Mouse (Mus musculus) neural tube, embryonic 14.5 days (tissue): ENCODE results near the gene Ddah2. TPM values are rescaled to one million over a fixed set of nuclear protein-coding genes. Genes with fewer than 3 reads are reported as not detected.

Source experiments
- ATAC-seq: fragments of 200-750 bp; cut with Nextera tagmentation; 2 replicates; pipeline ENCODE4 v1.8.0; 2017; ENCODE audit warnings: low read depth, mild to moderate bottlenecking, moderate TSS enrichment, moderate library complexity
- H3K27ac ChIP-seq: fragments of 300-500 bp; sonication (generic); 2 replicates; pipeline ENCODE4 v1.5.1; 2014; ENCODE audit warnings: low read depth, mild to moderate bottlenecking, control low read depth, low read length, moderate library complexity, mixed read lengths
- H3K27me3 ChIP-seq: fragments of 300-500 bp; sonication (generic); 2 replicates; pipeline ENCODE4 v1.6.1; 2014; ENCODE audit warnings: low read length; ENCODE audit not compliant: control insufficient read depth, insufficient read depth
- H3K36me3 ChIP-seq: fragments of 300-500 bp; sonication (generic); 2 replicates; pipeline ENCODE4 v1.6.1; 2014; ENCODE audit warnings: low read length, mixed read lengths; ENCODE audit not compliant: control insufficient read depth, insufficient read depth
- H3K4me1 ChIP-seq: fragments of 300-500 bp; sonication (generic); 2 replicates; pipeline ENCODE4 v1.6.1; 2014; ENCODE audit warnings: low read length; ENCODE audit not compliant: control insufficient read depth, insufficient read depth
- H3K4me2 ChIP-seq: fragments of 300-500 bp; sonication (generic); 2 replicates; pipeline ENCODE4 v1.6.1; 2014; ENCODE audit warnings: mild to moderate bottlenecking, low read depth, low read length, control low read depth
- H3K4me3 ChIP-seq: fragments of 300-500 bp; sonication (generic); 2 replicates; pipeline ENCODE4 v1.5.1; 2014; ENCODE audit warnings: low read depth, low read length, control low read depth, mixed read lengths
- H3K9ac ChIP-seq: fragments of 300-500 bp; sonication (generic); replicated peaks from 2 replicates; pipeline ENCODE4 v1.6.1; 2014; ENCODE audit warnings: low read depth, mild to moderate bottlenecking, control low read depth, low read length, mixed read lengths
- H3K9me3 ChIP-seq: fragments of 300-500 bp; sonication (generic); 2 replicates; pipeline ENCODE4 v1.6.1; 2016; ENCODE audit warnings: low read length; ENCODE audit not compliant: control insufficient read depth
- WGBS: fragments of 180-500 bp; shearing (Covaris S2); extraction: QIAGEN DNeasy Blood & Tissue Kit; methylation state at CpG from one replicate; pipeline ENCODE4 v1.1.7; 2014; 5-methylcytosine and 5-hydroxymethylcytosine counted together
- polyA plus RNA-seq: library from polyadenylated mRNA; unstranded; fragments of >200 nt; fragmentation: Nextera tagmentation; extraction: Ambion mirVana; gene quantifications from 2 replicates; pipeline ENCODE4 v1.2.1, GENCODE M21; 2014

Gene Ddah2
- polyA plus RNA-seq = 269 and 303 TPM in 2 replicates

DNA sequence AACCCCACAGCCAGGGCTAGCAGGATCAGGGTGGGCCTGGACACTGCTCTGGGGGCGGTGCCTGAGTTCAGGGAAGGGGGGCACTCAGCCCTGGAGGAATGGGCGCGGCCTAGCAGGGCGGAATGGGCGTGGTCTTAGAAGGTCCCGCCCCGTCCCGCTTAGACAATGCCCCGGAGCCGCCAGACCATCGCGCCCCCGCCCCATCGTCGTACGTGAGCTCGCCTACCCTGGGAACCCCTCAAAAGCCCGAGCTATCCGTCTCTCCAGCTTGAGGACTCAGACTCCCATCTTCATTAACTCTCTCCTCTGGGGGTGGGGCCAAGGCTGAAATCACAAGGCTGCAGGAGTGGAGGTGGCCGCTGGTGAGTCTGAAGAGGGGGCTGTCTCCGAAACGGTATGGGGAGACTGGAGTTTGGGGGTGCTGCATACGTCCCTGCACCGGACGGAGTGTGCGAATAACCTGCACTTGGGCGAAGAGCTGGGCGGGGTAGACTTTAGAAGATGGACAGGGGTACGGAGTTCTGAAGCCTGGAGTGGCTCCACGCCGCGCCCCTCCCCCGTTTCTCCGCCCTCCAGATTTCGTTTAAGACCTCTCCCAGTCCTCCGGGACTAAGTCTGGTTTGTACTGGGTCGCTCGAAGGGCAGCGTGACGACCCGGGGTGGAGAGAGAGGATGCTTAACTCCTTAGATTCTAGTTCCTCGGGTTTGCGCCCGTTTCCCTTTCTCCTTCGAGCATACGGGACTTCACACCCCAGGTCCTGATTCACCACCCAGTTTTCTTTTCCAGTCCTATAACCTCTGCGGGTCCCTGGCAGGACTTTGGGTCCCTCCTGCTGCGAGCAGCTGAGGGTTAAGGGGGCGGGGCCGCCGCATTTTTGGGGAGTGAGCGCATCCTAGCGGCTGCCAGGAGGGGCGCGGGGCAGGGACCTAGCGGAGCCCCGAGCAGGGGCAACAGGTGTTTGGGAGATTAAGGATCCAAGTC is at the start of gene Ddah2:
Gene Ddah2, plus strand, starts transcription at position 125 of the 982 bp plus-strand sequence.
- Histone ChIP-seq H3K9me3 (no peaks in the 10 kb centered on the region), H3K27me3 (no peaks in the 10 kb centered on the region), H3K4me2 (peak within 1 kb of the TSS; percentile 84), H3K27ac (peak within 1 kb of the TSS; percentile 82), H3K4me3 (peak within 1 kb of the TSS; percentile 77), H3K4me1 (peaks cover 13% of the 10 kb centered on the region), H3K9ac (peak within 1 kb of the TSS; percentile 85), H3K36me3 (peaks cover 9% of the 10 kb centered on the region)
- peak; percentile 90 for ATAC-seq
- under 1% methylated on average over 53 of the region's 57 CpGs for WGBS

DNA sequence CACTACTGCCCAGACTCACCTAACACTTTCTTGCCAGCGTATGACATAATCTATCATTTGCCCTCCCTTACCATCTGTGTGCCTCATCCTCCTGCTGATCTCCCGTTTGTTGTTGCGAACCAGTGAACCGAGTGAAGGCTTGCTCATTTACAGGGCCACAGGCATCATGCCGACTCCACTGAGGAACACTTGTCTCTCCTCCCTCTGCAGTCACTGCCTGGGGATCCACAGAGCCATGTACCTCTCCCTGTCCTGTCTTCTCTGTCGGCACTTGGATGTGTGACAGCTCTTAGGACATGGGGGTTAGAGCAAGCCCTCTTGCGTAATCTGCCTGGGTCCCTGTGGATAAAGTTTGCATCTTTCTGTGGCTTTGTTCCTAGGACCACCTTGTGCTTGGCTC is 49.2 kb upstream of the Ddah2 start:
- H3K27ac ChIP-seq = no peak overlapping the region
- WGBS = 86% methylated on average over 7 of the region's 7 CpGs

GRCm38 (mm10) chr17:35011440-35011839 is 47.4 kb upstream of the Ddah2 start:
- peaks cover 71% of the 10 kb centered on the region for H3K36me3 ChIP-seq
- WGBS = 95% methylated on average over 8 of the region's 8 CpGs
- H3K4me1 ChIP-seq = no peaks in the 10 kb centered on the region
- H3K4me3 ChIP-seq = no peak overlapping the region
- no peaks in the 10 kb centered on the region for H3K27me3 ChIP-seq
- ATAC-seq = no peak
- no peak overlapping the region for H3K27ac ChIP-seq
- H3K9ac ChIP-seq = no peak overlapping the region
- H3K9me3 ChIP-seq = no peaks in the 10 kb centered on the region
- no peak overlapping the region for H3K4me2 ChIP-seq

More for the DNA sequence above, 49.2 kb upstream of the Ddah2 start:
- H3K4me3 ChIP-seq = no peak overlapping the region
- no peak for ATAC-seq
- H3K4me1 ChIP-seq = no peaks in the 10 kb centered on the region
- no peak overlapping the region for H3K9ac ChIP-seq
- H3K4me2 ChIP-seq = no peak overlapping the region
- H3K27me3 ChIP-seq = no peaks in the 10 kb centered on the region
- no peaks in the 10 kb centered on the region for H3K9me3 ChIP-seq
- peaks cover 67% of the 10 kb centered on the region for H3K36me3 ChIP-seq

GRCm38 (mm10) chr17:35012430-35012829 is 46.4 kb upstream of the Ddah2 start:
- no peak overlapping the region for H3K4me3 ChIP-seq
- H3K4me2 ChIP-seq = no peak overlapping the region
- 88% methylated on average over 13 of the region's 13 CpGs for WGBS
- H3K36me3 ChIP-seq = peaks cover 70% of the 10 kb centered on the region
- no peak for ATAC-seq
- H3K27me3 ChIP-seq = no peaks in the 10 kb centered on the region
- H3K4me1 ChIP-seq = no peaks in the 10 kb centered on the region
- no peak overlapping the region for H3K27ac ChIP-seq
- no peak overlapping the region for H3K9ac ChIP-seq
- H3K9me3 ChIP-seq = no peaks in the 10 kb centered on the region

GRCm38 (mm10) chr17:35013221-35013620 is 45.6 kb upstream of the Ddah2 start:
- no peak overlapping the region for H3K27ac ChIP-seq
- H3K4me2 ChIP-seq = no peak overlapping the region
- no peak overlapping the region for H3K4me3 ChIP-seq
- 96% methylated on average over 6 of the region's 6 CpGs for WGBS
- no peak overlapping the region for H3K9ac ChIP-seq
- H3K36me3 ChIP-seq = peaks cover 65% of the 10 kb centered on the region
- no peaks in the 10 kb centered on the region for H3K27me3 ChIP-seq
- no peaks in the 10 kb centered on the region for H3K4me1 ChIP-seq
- no peak for ATAC-seq
- H3K9me3 ChIP-seq = no peaks in the 10 kb centered on the region

- H3K9ac ChIP-seq = no peak overlapping the region
- peaks cover 60% of the 10 kb centered on the region for H3K36me3 ChIP-seq
- 95% methylated on average over 16 of the region's 16 CpGs for WGBS
- H3K27ac ChIP-seq = no peak overlapping the region
- H3K4me3 ChIP-seq = no peak overlapping the region
- no peak for ATAC-seq
- H3K4me1 ChIP-seq = no peaks in the 10 kb centered on the region
- no peak overlapping the region for H3K4me2 ChIP-seq
- H3K9me3 ChIP-seq = no peaks in the 10 kb centered on the region
- no peaks in the 10 kb centered on the region for H3K27me3 ChIP-seq
Measured at GRCm38 (mm10) chr17:35015296-35015695, 43.5 kb upstream of the Ddah2 start.

GRCm38 (mm10) chr17:35016376-35016775 is 42.5 kb upstream of the Ddah2 start, which contains the start of gene Vwa7:
TSS of gene Vwa7 (plus strand) at chr17:35016579.
- Histone ChIP-seq H3K9ac (no peak within 1 kb of the TSS), H3K27me3 (no peaks in the 10 kb centered on the region), H3K36me3 (peaks cover 49% of the 10 kb centered on the region), H3K4me3 (no peak within 1 kb of the TSS), H3K4me1 (no peaks in the 10 kb centered on the region), H3K27ac (no peak within 1 kb of the TSS), H3K9me3 (no peaks in the 10 kb centered on the region), H3K4me2 (no peak within 1 kb of the TSS)
- 59% methylated on average over 12 of the region's 12 CpGs for WGBS
- ATAC-seq = peak; percentile 73; the same call in 1 of the 2 replicates

- Histone ChIP-seq H3K4me2 (no peak overlapping the region), H3K9ac (no peak overlapping the region), H3K27ac (no peak overlapping the region), H3K4me1 (no peaks in the 10 kb centered on the region), H3K4me3 (no peak overlapping the region), H3K9me3 (no peaks in the 10 kb centered on the region), H3K27me3 (no peaks in the 10 kb centered on the region), H3K36me3 (peaks cover 43% of the 10 kb centered on the region)
- ATAC-seq = no peak
- WGBS = 83% methylated on average over 10 of the region's 10 CpGs
Measured at GRCm38 (mm10) chr17:35016791-35017705, 41.8 kb upstream of the Ddah2 start.
